Mouse (Mus musculus) CH12.LX (cell line): ENCODE results near the gene Pphln1.

Experiments used
- HCFC1 ChIP-seq: IDR thresholded peaks from 2 replicates; pipeline ENCODE4 v1.6.1; 2012; ENCODE audit warnings: low read depth, mild to moderate bottlenecking, inconsistent platforms, low read length, improper control_type of control experiment
- KAT2A ChIP-seq: IDR thresholded peaks from 2 replicates; pipeline ENCODE4 v1.6.1; 2012; ENCODE audit warnings: low read length, improper control_type of control experiment, inconsistent platforms; ENCODE audit not compliant: insufficient replicate concordance
- MXI1 ChIP-seq: IDR thresholded peaks from 2 replicates; pipeline ENCODE4 v1.6.1; 2011; ENCODE audit warnings: mild to moderate bottlenecking, low read depth, low read length, improper control_type of control experiment
- POLR2A ChIP-seq: IDR thresholded peaks from 2 replicates; pipeline ENCODE4 v1.6.1; 2011; ENCODE audit warnings: low read depth, mild to moderate bottlenecking, improper control_type of control experiment, low read length

DNA sequence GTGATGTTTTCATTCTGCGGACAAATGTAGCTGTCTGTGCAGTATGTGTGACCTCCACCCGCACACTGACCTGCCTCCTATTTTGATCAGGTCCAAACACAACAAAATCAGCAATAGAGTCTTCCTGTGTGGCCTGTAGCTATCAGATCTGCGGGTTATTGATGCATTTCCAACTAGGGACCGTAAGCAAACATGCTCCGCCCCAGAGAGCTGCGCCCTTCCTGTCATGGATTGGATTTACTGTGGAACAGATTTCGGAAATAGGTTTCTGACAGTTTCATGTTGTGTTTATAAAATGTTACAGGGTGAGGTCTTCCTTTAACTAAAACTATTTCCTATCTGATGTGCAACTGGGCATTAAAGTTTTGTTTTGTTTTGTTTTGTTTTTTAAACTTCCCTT is 87.9 kb downstream of the Pphln1 start:
- no peak for TF ChIP-seq KAT2A
- TF ChIP-seq HCFC1, result no peak
- no peak for TF ChIP-seq MXI1
- TF ChIP-seq POLR2A, result no peak
